Mouse (Mus musculus) embryonic facial prominence, embryonic 15.5 days (tissue): ENCODE measurements around the gene Olfr313. TPM values are rescaled to one million over a fixed set of nuclear protein-coding genes. Genes with fewer than 3 reads are reported as not detected.
"Not testable (repeated sequence)": the region's sequence is repeated elsewhere in the genome, so short reads cannot be mapped to it uniquely, and the experiment has no call there.

Source experiments
- ATAC-seq: fragments of 200-750 bp; cut with Nextera tagmentation; 2 replicates; pipeline ENCODE4 v1.8.0; 2017; ENCODE audit warnings: low read depth, moderate TSS enrichment; ENCODE audit not compliant: insufficient number of reproducible peaks, low FRiP score, low TSS enrichment
- H3K27ac ChIP-seq: fragments of 300-500 bp; sonication (generic); replicated peaks from 2 replicates; pipeline ENCODE4 v1.5.1; 2015; ENCODE audit warnings: mild to moderate bottlenecking, inconsistent platforms
- H3K27me3 ChIP-seq: fragments of 300-500 bp; sonication (generic); 2 replicates; pipeline ENCODE4 v1.6.1; 2015; ENCODE audit warnings: inconsistent platforms
- H3K36me3 ChIP-seq: fragments of 300-500 bp; sonication (generic); 2 replicates; pipeline ENCODE4 v1.6.1; 2015; ENCODE audit warnings: mild to moderate bottlenecking, inconsistent platforms
- H3K4me1 ChIP-seq: fragments of 300-500 bp; sonication (generic); 2 replicates; pipeline ENCODE4 v1.6.1; 2015; ENCODE audit warnings: inconsistent platforms
- H3K4me2 ChIP-seq: fragments of 300-500 bp; sonication (generic); replicated peaks from 2 replicates; pipeline ENCODE4 v1.6.1; 2015; ENCODE audit warnings: mild to moderate bottlenecking, inconsistent platforms
- H3K4me3 ChIP-seq: fragments of 300-500 bp; sonication (generic); replicated peaks from 2 replicates; pipeline ENCODE4 v1.5.1; 2015; ENCODE audit warnings: mild to moderate bottlenecking, inconsistent platforms
- H3K9ac ChIP-seq: fragments of 300-500 bp; sonication (generic); 2 replicates; pipeline ENCODE4 v1.6.1; 2015; ENCODE audit warnings: inconsistent platforms
- H3K9me3 ChIP-seq: fragments of 300-500 bp; sonication (generic); replicated peaks from 2 replicates; pipeline ENCODE4 v1.6.1; 2016; ENCODE audit warnings: inconsistent platforms
- WGBS: fragments of 180-500 bp; shearing (Covaris S2); methylation state at CpG from one replicate; pipeline ENCODE4 v1.1.7; 2015; 5-methylcytosine and 5-hydroxymethylcytosine counted together
- polyA plus RNA-seq: library from polyadenylated mRNA; unstranded; fragments of >200 nt; fragmentation: Nextera tagmentation; extraction: Ambion mirVana; gene quantifications from 2 replicates; pipeline ENCODE4 v1.2.1, GENCODE M21; 2015

Olfr313 gene
- polyA plus RNA-seq = 0.08 TPM in 1 of 2 replicates, not detected in the other

- H3K36me3 ChIP-seq, ATAC-seq, H3K4me3 ChIP-seq, H3K4me1 ChIP-seq, H3K27ac ChIP-seq, H3K9me3 ChIP-seq, H3K27me3 ChIP-seq, H3K9ac ChIP-seq, H3K4me2 ChIP-seq: not testable (repeated sequence)
- WGBS = 48% methylated on average over 1 of the region's 1 CpGs
Observed at GRCm38 (mm10) chr11:58814700-58815099, at the start of gene Olfr313. Olfr313 (plus strand) TSS chr11:58815000.

DNA sequence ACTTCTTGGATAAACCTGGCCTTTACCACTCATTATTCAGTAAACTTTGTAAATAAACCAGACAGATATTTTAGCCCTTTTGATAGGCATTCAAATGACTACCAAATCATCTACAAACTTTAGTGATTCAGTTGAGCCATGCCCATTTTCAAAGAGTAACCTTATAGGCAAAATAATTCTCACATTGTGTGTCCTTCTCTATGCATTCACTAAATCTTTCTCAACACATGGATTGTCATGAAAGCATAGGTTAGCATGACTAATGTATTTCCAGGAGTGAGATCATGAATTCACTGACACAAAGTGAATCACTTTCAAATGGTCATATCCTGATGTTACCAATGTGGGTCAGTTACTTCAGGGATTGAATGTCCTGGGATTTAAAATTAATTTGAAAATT lies 41.9 kb upstream of the Olfr313 start, which contains the start of gene Olfr315:
Gene Olfr315, plus strand, starts transcription at position 301 of the 400 bp plus-strand sequence.
- Histone ChIP-seq H3K36me3 (no peaks in the 10 kb centered on the region), H3K4me1 (no peaks in the 10 kb centered on the region)
- no peak for ATAC-seq

GRCm38 (mm10) chr11:58782480-58783089 lies 32.2 kb upstream of the Olfr313 start, which contains the start of gene Olfr314:
Olfr314 (plus strand) TSS chr11:58782952.
- Histone ChIP-seq H3K9me3 (no peaks in the 10 kb centered on the region), H3K36me3 (no peaks in the 10 kb centered on the region), H3K4me3 (no peak within 1 kb of the TSS), H3K4me1 (no peaks in the 10 kb centered on the region), H3K9ac (no peak within 1 kb of the TSS), H3K27me3 (no peaks in the 10 kb centered on the region), H3K27ac (no peak within 1 kb of the TSS), H3K4me2 (no peak within 1 kb of the TSS)
- ATAC-seq = no peak
- 69% methylated on average over 6 of the region's 6 CpGs for WGBS

More for the DNA sequence above, 41.9 kb upstream of the Olfr313 start, which contains the start of gene Olfr315:
- Histone ChIP-seq H3K27ac (no peak within 1 kb of the TSS), H3K9ac (no peak within 1 kb of the TSS), H3K27me3 (no peaks in the 10 kb centered on the region), H3K4me3 (no peak within 1 kb of the TSS), H3K4me2 (no peak within 1 kb of the TSS), H3K9me3 (no peaks in the 10 kb centered on the region)

GRCm38 (mm10) chr11:58784182-58784581 lies 30.6 kb upstream of the Olfr313 start:
- H3K27ac ChIP-seq = no peak overlapping the region

GRCm38 (mm10) chr11:58787651-58788050 lies 27.1 kb upstream of the Olfr313 start:
- H3K27me3 ChIP-seq = no peaks in the 10 kb centered on the region
- no peaks in the 10 kb centered on the region for H3K36me3 ChIP-seq
- H3K4me2 ChIP-seq = no peak overlapping the region
- WGBS = 81% methylated on average over 10 of the region's 10 CpGs
- H3K9me3 ChIP-seq = no peaks in the 10 kb centered on the region
- ATAC-seq = no peak
- H3K4me1 ChIP-seq = no peaks in the 10 kb centered on the region
- H3K27ac ChIP-seq = no peak overlapping the region
- H3K4me3 ChIP-seq = no peak overlapping the region
- H3K9ac ChIP-seq = no peak overlapping the region

More at GRCm38 (mm10) chr11:58784182-58784581, 30.6 kb upstream of the Olfr313 start:
- Histone ChIP-seq H3K27me3 (no peaks in the 10 kb centered on the region), H3K9ac (no peak overlapping the region), H3K4me2 (no peak overlapping the region), H3K4me3 (no peak overlapping the region), H3K9me3 (no peaks in the 10 kb centered on the region), H3K36me3 (no peaks in the 10 kb centered on the region), H3K4me1 (no peaks in the 10 kb centered on the region)
- no peak for ATAC-seq
- WGBS = 83% methylated on average over 2 of the region's 2 CpGs

DNA sequence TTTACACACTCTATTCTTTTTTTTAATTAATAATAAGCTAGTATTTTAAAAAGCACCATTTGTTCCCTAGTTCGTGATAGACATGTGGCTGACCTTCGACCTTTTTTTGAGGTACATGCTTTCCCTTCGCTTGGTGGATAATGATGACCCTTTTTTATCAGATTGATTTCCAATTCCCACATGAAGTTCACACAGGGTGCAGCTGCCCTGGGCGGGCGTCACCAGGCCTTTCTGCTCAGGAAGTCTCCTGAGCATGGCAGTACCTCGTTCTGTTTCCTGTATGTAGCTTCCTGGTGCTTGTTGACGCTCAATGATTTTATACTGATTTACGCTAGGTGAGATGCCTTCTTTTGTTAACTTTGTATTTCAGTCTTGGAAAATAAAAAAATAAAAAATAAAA lies 26.5 kb upstream of the Olfr313 start:
- Histone ChIP-seq H3K4me1 (no peaks in the 10 kb centered on the region), H3K9ac (no peak overlapping the region), H3K27me3 (no peaks in the 10 kb centered on the region), H3K36me3 (no peaks in the 10 kb centered on the region), H3K9me3 (no peaks in the 10 kb centered on the region), H3K4me3 (no peak overlapping the region), H3K27ac (no peak overlapping the region), H3K4me2 (no peak overlapping the region)
- WGBS = 75% methylated on average over 8 of the region's 8 CpGs
- no peak for ATAC-seq

DNA sequence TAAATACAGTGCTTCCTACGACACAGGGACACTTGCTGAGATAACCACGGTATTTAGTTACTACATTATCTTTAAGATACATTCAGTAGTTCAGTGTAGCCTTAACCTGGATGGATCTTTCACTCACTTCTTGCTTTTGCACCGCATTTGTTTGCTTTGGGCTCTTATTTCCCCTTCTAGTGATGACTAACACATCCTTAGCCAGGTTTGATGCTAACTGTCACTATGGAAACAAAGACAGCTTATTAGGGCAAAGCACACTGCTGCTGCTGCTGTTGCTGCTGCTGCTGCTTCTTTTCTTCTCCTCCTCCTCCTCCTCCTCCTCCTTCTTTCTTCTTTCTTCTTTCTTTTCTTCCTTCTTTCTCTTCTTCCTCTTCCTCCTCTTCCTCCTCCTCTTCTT lies 25.3 kb upstream of the Olfr313 start:
- H3K27me3 ChIP-seq = no peaks in the 10 kb centered on the region
- 25% methylated on average over 3 of the region's 3 CpGs for WGBS
- no peaks in the 10 kb centered on the region for H3K4me1 ChIP-seq
- H3K9me3 ChIP-seq = no peaks in the 10 kb centered on the region
- H3K27ac ChIP-seq = no peak overlapping the region
- H3K36me3 ChIP-seq = no peaks in the 10 kb centered on the region
- no peak for ATAC-seq
- H3K4me3 ChIP-seq = no peak overlapping the region
- H3K9ac ChIP-seq = no peak overlapping the region
- no peak overlapping the region for H3K4me2 ChIP-seq

- ATAC-seq = no peak
- no peaks in the 10 kb centered on the region for H3K4me1 ChIP-seq
- 44% methylated on average over 2 of the region's 2 CpGs for WGBS
- H3K27ac ChIP-seq = no peak overlapping the region
- no peaks in the 10 kb centered on the region for H3K9me3 ChIP-seq
- no peak overlapping the region for H3K4me3 ChIP-seq
- H3K9ac ChIP-seq = no peak overlapping the region
- no peaks in the 10 kb centered on the region for H3K36me3 ChIP-seq
- no peak overlapping the region for H3K4me2 ChIP-seq
- no peaks in the 10 kb centered on the region for H3K27me3 ChIP-seq
Observed at GRCm38 (mm10) chr11:58790053-58790452, 24.7 kb upstream of the Olfr313 start.

DNA sequence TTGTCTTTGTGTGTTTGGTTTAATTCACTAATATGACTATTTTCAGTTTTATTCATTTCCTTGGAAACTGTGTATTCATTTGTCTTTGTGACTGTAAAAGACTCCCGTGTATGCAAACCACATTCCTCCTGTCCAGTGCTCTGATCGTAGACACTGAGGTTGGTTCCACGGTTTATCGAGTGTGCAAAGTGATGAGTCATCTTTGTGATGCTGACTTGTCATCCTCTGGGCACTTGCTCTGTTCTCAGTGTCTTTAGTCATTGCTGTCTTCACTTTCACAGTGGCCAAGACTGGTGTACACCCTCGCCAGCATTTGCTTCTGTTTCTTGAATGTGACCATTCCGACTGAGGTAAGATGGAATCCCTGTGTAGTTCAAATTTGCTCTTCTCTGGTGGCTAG lies 24.2 kb upstream of the Olfr313 start:
- Histone ChIP-seq H3K27me3 (no peaks in the 10 kb centered on the region), H3K36me3 (no peaks in the 10 kb centered on the region), H3K4me3 (no peak overlapping the region), H3K9me3 (no peaks in the 10 kb centered on the region), H3K4me1 (no peaks in the 10 kb centered on the region), H3K27ac (no peak overlapping the region), H3K4me2 (no peak overlapping the region), H3K9ac (no peak overlapping the region)
- no peak for ATAC-seq
- WGBS = 73% methylated on average over 6 of the region's 6 CpGs

GRCm38 (mm10) chr11:58795856-58796255 lies 18.9 kb upstream of the Olfr313 start:
- no peak for ATAC-seq
- no peaks in the 10 kb centered on the region for H3K27me3 ChIP-seq
- no peaks in the 10 kb centered on the region for H3K4me1 ChIP-seq
- 83% methylated on average over 2 of the region's 2 CpGs for WGBS
- H3K4me2 ChIP-seq = no peak overlapping the region
- H3K27ac ChIP-seq = no peak overlapping the region
- no peak overlapping the region for H3K9ac ChIP-seq
- no peaks in the 10 kb centered on the region for H3K36me3 ChIP-seq
- no peaks in the 10 kb centered on the region for H3K9me3 ChIP-seq
- H3K4me3 ChIP-seq = no peak overlapping the region

GRCm38 (mm10) chr11:58796850-58797249 lies 17.9 kb upstream of the Olfr313 start:
- Histone ChIP-seq H3K9me3 (no peaks in the 10 kb centered on the region), H3K36me3 (no peaks in the 10 kb centered on the region), H3K27me3 (no peaks in the 10 kb centered on the region), H3K9ac (no peak overlapping the region), H3K4me1 (peaks cover 2% of the 10 kb centered on the region; the same call in 1 of the 2 replicates), H3K4me3 (no peak overlapping the region), H3K4me2 (no peak overlapping the region), H3K27ac (no peak overlapping the region)
- WGBS = 65% methylated on average over 7 of the region's 7 CpGs
- ATAC-seq = no peak

DNA sequence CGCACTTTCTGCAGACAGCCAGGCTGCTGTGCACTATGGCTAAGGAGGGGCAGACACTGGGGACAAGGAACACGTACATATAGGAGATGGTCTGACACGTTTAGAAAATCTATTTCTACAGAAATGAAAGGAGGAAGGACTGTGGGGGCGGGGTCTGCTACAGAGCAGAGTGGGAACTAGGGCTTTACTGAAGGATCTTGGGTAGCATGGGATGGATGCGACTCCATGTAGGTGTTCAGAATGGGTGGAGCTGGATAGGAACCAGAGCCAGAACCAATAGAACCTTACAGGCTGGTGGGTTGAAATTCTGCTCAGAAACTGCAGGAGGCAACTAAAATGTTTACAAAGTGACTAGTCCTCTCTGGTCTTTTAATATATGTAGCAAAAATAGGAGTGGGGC lies 15.1 kb upstream of the Olfr313 start:
- no peak for ATAC-seq
- WGBS = 78% methylated on average over 5 of the region's 5 CpGs
- Histone ChIP-seq H3K27me3 (no peaks in the 10 kb centered on the region; the same call in 1 of the 2 replicates), H3K9me3 (no peaks in the 10 kb centered on the region), H3K4me1 (peaks cover 4% of the 10 kb centered on the region; the same call in 1 of the 2 replicates), H3K36me3 (no peaks in the 10 kb centered on the region), H3K4me3 (no peak overlapping the region), H3K4me2 (no peak overlapping the region), H3K27ac (no peak overlapping the region), H3K9ac (no peak overlapping the region)
